Mouse (Mus musculus): Measurements from ENCODE around the gene Srp54a. TPM values are rescaled to one million over a fixed set of nuclear protein-coding genes. Genes with fewer than 3 reads are reported as not detected.
A peak's percentile ranks its signal among the peaks of the same experiment; 100 is the strongest.
"Not testable (repeated sequence)": the region's sequence is repeated elsewhere in the genome, so short reads cannot be mapped to it uniquely, and the experiment has no call there.

The Srp54a gene
- total and polyA plus RNA-seq, 2 experiments from 2014 or later: 120 to 227 TPM

- no peak overlapping the region for H3K4me2 ChIP-seq (ENCODE audit: low read depth)
- TF ChIP-seq CTCF (IDR thresholded peaks at IDR 0.05; ENCODE audit: low read depth): no peak
- no peaks in the 10 kb centered on the region for H3K4me1 ChIP-seq (ENCODE audit: insufficient read depth)
- no peaks in the 10 kb centered on the region for H3K27me3 ChIP-seq (ENCODE audit: insufficient read depth, low read length)
- WGBS: 94% methylated on average over 7 of the region's 7 CpGs
- no peaks in the 10 kb centered on the region for H3K36me3 ChIP-seq (ENCODE audit: insufficient read depth)
- DNase-seq (no peak), ATAC-seq (no peak)
- no peaks in the 10 kb centered on the region for H3K9me3 ChIP-seq (ENCODE audit: low read length)
- H3K4me3 ChIP-seq (ENCODE audit: low read depth, low read length): no peak overlapping the region
- H3K27ac ChIP-seq (ENCODE audit: low read depth, low read length): no peak overlapping the region
- H3K9ac ChIP-seq: no peak overlapping the region
Observed at GRCm38 (mm10) chr12:55073686-55074085, 6.4 kb upstream of the Srp54a start.

DNA sequence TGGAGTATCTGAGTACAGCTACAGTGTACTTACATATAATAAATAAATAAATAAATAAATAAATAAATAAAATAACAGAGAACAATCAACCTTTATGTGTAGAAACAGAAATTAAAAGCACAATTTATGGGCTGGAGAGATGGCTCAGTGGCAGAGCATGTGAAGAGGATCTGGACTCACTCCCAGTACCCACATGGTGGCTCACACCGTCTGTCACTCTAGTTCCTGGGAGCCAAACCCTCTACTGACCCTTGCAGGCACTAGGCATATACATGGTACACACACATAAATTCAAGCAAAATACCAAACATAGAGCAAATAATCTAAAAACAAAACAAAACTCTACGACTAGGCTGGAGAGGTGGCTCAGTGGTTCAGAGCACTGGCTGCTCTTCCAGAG is 4.8 kb upstream of the Srp54a start:
- H3K36me3 ChIP-seq (ENCODE audit: insufficient read depth): no peaks in the 10 kb centered on the region
- no peaks in the 10 kb centered on the region for H3K9me3 ChIP-seq (ENCODE audit: low read length)
- H3K27me3 ChIP-seq (ENCODE audit: insufficient read depth, low read length): no peaks in the 10 kb centered on the region
- no peak overlapping the region for H3K9ac ChIP-seq
- no peak overlapping the region for H3K4me3 ChIP-seq (ENCODE audit: low read depth, low read length)
- WGBS: 86% methylated on average over 2 of the region's 2 CpGs
- H3K4me1 ChIP-seq (ENCODE audit: insufficient read depth): no peaks in the 10 kb centered on the region
- TF ChIP-seq CTCF (IDR thresholded peaks at IDR 0.05; ENCODE audit: low read depth): no peak
- DNase-seq (no peak), ATAC-seq (no peak)
- H3K27ac ChIP-seq (ENCODE audit: low read depth, low read length): no peak overlapping the region
- no peak overlapping the region for H3K4me2 ChIP-seq (ENCODE audit: low read depth)

- WGBS: 35% methylated on average over 2 of the region's 2 CpGs
- H3K9me3 ChIP-seq (ENCODE audit: low read length); ATAC-seq; H3K4me1 ChIP-seq (ENCODE audit: insufficient read depth); H3K36me3 ChIP-seq (ENCODE audit: insufficient read depth); H3K9ac ChIP-seq; H3K4me2 ChIP-seq (ENCODE audit: low read depth); H3K27ac ChIP-seq (ENCODE audit: low read depth, low read length); H3K4me3 ChIP-seq (ENCODE audit: low read depth, low read length); H3K27me3 ChIP-seq (ENCODE audit: insufficient read depth, low read length): not testable (repeated sequence)
- TF ChIP-seq CTCF (IDR thresholded peaks at IDR 0.05; ENCODE audit: low read depth): peak; percentile 48
- DNase-seq: peak; percentile 11
Observed at GRCm38 (mm10) chr12:55078706-55079105, 1.4 kb upstream of the Srp54a start.

- not testable (repeated sequence) for H3K36me3 ChIP-seq (ENCODE audit: insufficient read depth); H3K4me1 ChIP-seq (ENCODE audit: insufficient read depth); H3K9me3 ChIP-seq (ENCODE audit: low read length); DNase-seq; H3K27me3 ChIP-seq (ENCODE audit: insufficient read depth, low read length)
- Histone ChIP-seq H3K4me2 (ENCODE audit: low read depth) (peak overlapping the region; percentile 49), H3K27ac (ENCODE audit: low read depth, low read length) (0 out of 2 replicates have a peak overlapping the region, but pooled peaks have one; percentile 35), H3K9ac (peak overlapping the region; percentile 64), H3K4me3 (ENCODE audit: low read depth, low read length) (peak overlapping the region; percentile 53)
- WGBS: under 1% methylated on average over 25 of the region's 25 CpGs
- ATAC-seq: peak; percentile 52
Observed at GRCm38 (mm10) chr12:55080601-55080942, 510 bp downstream of the Srp54a start.

- ATAC-seq; H3K4me2 ChIP-seq (ENCODE audit: low read depth); H3K4me3 ChIP-seq (ENCODE audit: low read depth, low read length); H3K27ac ChIP-seq (ENCODE audit: low read depth, low read length); H3K4me1 ChIP-seq (ENCODE audit: insufficient read depth); H3K27me3 ChIP-seq (ENCODE audit: insufficient read depth, low read length); DNase-seq; H3K36me3 ChIP-seq (ENCODE audit: insufficient read depth); H3K9me3 ChIP-seq (ENCODE audit: low read length); H3K9ac ChIP-seq: not testable (repeated sequence)
- WGBS: 100% methylated on average over 1 of the region's 7 CpGs
Observed at GRCm38 (mm10) chr12:55092127-55092526, 12.1 kb downstream of the Srp54a start.

DNA sequence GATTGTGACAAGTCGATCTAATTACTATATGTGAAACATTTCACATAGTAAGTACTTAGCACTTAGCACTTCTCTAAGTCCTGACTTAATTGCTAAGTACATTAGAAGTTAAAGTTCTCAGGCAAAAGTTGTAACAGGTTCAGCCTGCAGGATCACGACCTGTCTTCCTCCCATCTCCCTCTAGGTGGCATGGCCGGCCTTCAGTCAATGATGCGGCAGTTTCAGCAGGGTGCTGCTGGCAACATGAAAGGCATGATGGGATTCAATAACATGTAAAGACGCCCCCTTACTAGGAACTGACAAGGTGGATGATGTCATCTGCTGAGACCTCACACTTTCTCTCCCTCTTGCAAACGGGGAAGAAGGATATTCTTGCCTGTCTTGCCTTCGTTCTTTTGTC is 32.6 kb downstream of the Srp54a start:
- not testable (repeated sequence) for H3K27ac ChIP-seq (ENCODE audit: low read depth, low read length); H3K4me2 ChIP-seq (ENCODE audit: low read depth); H3K36me3 ChIP-seq (ENCODE audit: insufficient read depth); DNase-seq; H3K4me3 ChIP-seq (ENCODE audit: low read depth, low read length); H3K4me1 ChIP-seq (ENCODE audit: insufficient read depth); H3K9ac ChIP-seq; ATAC-seq; H3K9me3 ChIP-seq (ENCODE audit: low read length); H3K27me3 ChIP-seq (ENCODE audit: insufficient read depth, low read length)
- WGBS: no CpG with 5 or more reads among the region's 7 CpGs

GRCm38 (mm10) chr12:55124242-55124641 is 44.2 kb downstream of the Srp54a start, which contains the start of gene Fam177a:
TSS of gene Fam177a (plus strand) at chr12:55124469.
- DNase-seq; H3K4me3 ChIP-seq (ENCODE audit: low read depth, low read length); H3K4me1 ChIP-seq (ENCODE audit: insufficient read depth); H3K27ac ChIP-seq (ENCODE audit: low read depth, low read length); H3K9ac ChIP-seq; H3K9me3 ChIP-seq (ENCODE audit: low read length); H3K4me2 ChIP-seq (ENCODE audit: low read depth); H3K36me3 ChIP-seq (ENCODE audit: insufficient read depth); H3K27me3 ChIP-seq (ENCODE audit: insufficient read depth, low read length): not testable (repeated sequence)
- WGBS: no CpG with 5 or more reads among the region's 40 CpGs
- ATAC-seq: peak; percentile 99

- DNase-seq; H3K27me3 ChIP-seq (ENCODE audit: insufficient read depth, low read length); H3K9ac ChIP-seq; H3K4me1 ChIP-seq (ENCODE audit: insufficient read depth); H3K4me3 ChIP-seq (ENCODE audit: low read depth, low read length); H3K9me3 ChIP-seq (ENCODE audit: low read length); H3K27ac ChIP-seq (ENCODE audit: low read depth, low read length); H3K4me2 ChIP-seq (ENCODE audit: low read depth); H3K36me3 ChIP-seq (ENCODE audit: insufficient read depth): not testable (repeated sequence)
- WGBS: no CpG with 5 or more reads among the region's 18 CpGs
- peak; percentile 52 for ATAC-seq
Observed at GRCm38 (mm10) chr12:55124731-55125130, 44.7 kb downstream of the Srp54a start.

- H3K4me3 ChIP-seq (ENCODE audit: low read depth, low read length); H3K27me3 ChIP-seq (ENCODE audit: insufficient read depth, low read length); H3K9me3 ChIP-seq (ENCODE audit: low read length); H3K27ac ChIP-seq (ENCODE audit: low read depth, low read length); ATAC-seq; H3K4me2 ChIP-seq (ENCODE audit: low read depth); H3K36me3 ChIP-seq (ENCODE audit: insufficient read depth); DNase-seq; H3K9ac ChIP-seq; H3K4me1 ChIP-seq (ENCODE audit: insufficient read depth): not testable (repeated sequence)
- no CpG with 5 or more reads among the region's 6 CpGs for WGBS
Observed at GRCm38 (mm10) chr12:55135540-55135939, 55.5 kb downstream of the Srp54a start.

DNA sequence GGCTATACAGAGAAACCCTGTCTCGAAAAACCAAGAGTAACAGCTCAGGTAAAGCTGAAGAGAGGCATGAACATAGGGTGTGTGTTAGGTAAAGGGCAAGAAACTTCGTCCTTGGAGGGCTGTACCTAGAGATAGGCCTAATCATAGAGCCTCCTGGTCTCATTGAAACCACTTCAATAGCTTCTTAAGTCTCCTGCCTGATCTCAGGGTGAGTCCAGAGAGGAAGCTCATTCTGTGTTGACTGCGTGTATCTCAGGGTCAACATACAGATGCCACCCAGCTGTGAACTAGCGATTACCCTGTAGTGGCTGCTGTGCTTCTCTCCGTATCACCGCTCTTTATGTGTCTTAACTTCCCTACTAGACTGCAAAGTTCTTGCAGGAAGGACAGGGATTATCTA is 57.8 kb downstream of the Srp54a start:
- H3K9ac ChIP-seq; H3K27ac ChIP-seq (ENCODE audit: low read depth, low read length); H3K9me3 ChIP-seq (ENCODE audit: low read length); H3K36me3 ChIP-seq (ENCODE audit: insufficient read depth); H3K4me3 ChIP-seq (ENCODE audit: low read depth, low read length); H3K27me3 ChIP-seq (ENCODE audit: insufficient read depth, low read length); H3K4me1 ChIP-seq (ENCODE audit: insufficient read depth); H3K4me2 ChIP-seq (ENCODE audit: low read depth); ATAC-seq; DNase-seq: not testable (repeated sequence)
- no CpG with 5 or more reads among the region's 6 CpGs for WGBS

All from forebrain, postnatal 0 days (tissue).